8 mouse cellular contexts compared by ENCODE assay signal in the genomic region with DNA sequence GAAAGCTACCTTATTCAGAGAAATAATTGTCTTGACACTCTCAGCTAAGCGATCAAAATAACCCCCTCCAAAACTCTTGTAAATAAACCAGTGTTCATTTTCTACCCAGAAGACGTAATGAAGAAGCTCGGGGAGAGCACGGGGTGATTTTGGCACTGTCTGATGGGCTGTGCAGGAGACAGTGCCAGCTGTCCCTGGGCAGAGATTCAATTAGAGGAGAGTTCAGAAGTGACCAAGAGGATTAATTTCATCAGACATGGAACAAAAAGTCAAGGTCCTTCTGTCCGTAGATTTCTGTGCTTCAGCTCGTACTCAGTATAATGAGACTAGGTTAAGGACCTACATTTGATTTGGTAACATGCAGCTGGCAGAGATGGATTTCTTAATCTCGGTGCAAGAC.
DNase-seq lines count a peak whose midpoint lies in the region; ATAC-seq and TF ChIP-seq lines count a peak whose summit lies in the region.
"Had no signal": no experiment of that assay in that cellular context is flagged by ENCODE, and none has a peak within 500 bp of the region (broad histone marks: within the 10 kb centered on the region; RNA-seq: fewer than 3 reads in every experiment).

No protein-coding gene starts in this region.

- DNase-seq in kidney, postnatal 0 days (ENCODE audit: low spot score) = peak; percentile 7
- DNase-seq in adrenal gland, adult 8-10 months = peak; percentile 74
- DNase-seq in cerebellum, adult 11-12 months = peak; percentile 23
- DNase-seq in heart, postnatal 14 days = peak; percentile 38 to 72
- no peak for DNase-seq in spleen, postnatal 14 days (ENCODE audit: low spot score in 2 of 2)
- DNase-seq: thymus, postnatal 25 days had no signal

- WGBS in kidney, postnatal 0 days = 74% methylated on average over 7 of the region's 7 CpGs
- 75% methylated on average over 7 of the region's 7 CpGs for WGBS in kidney, embryonic 15.5 days

- no peak for ATAC-seq in kidney, postnatal 0 days (replicated peaks; ENCODE audit: low FRiP score, low read depth)
- no peak for ATAC-seq in kidney, embryonic 15.5 days (replicated peaks; ENCODE audit: low FRiP score)
- no peak for ATAC-seq in monocyte, adult 5-6 weeks (replicated peaks; ENCODE audit: insufficient number of reproducible peaks, low FRiP score, low TSS enrichment, poor library complexity, severe bottlenecking)

- TF ChIP-seq CTCF in kidney, postnatal 0 days (IDR thresholded peaks at IDR 0.05; ENCODE audit: low read depth) = no peak

- H3K4me1 ChIP-seq in kidney, postnatal 0 days (replicated peaks; ENCODE audit: insufficient read depth, low read length) = no peaks in the 10 kb centered on the region
- no peaks in the 10 kb centered on the region for H3K4me1 ChIP-seq in kidney, embryonic 15.5 days

- H3K4me3 ChIP-seq in kidney, postnatal 0 days (replicated peaks; ENCODE audit: low read depth, low read length) = no peak overlapping the region
- no peak overlapping the region for H3K4me3 ChIP-seq in kidney, embryonic 15.5 days (replicated peaks)

- no peak overlapping the region for H3K9ac ChIP-seq in kidney, postnatal 0 days (ENCODE audit: low read depth, low read length)
- no peak overlapping the region for H3K9ac ChIP-seq in kidney, embryonic 15.5 days

- H3K4me2 ChIP-seq in kidney, postnatal 0 days (ENCODE audit: low read length) = no peak overlapping the region
- no peak overlapping the region for H3K4me2 ChIP-seq in kidney, embryonic 15.5 days

- intact Hi-C loops in heart, postnatal 14 days (cut with DNase I) = loop anchor here (10.0 kb wide), 1 partner anchor 343 kb away; a partner anchor contains a TSS

- no peaks in the 10 kb centered on the region for H3K36me3 ChIP-seq in kidney, postnatal 0 days (ENCODE audit: insufficient read depth, low read length)
- H3K36me3 ChIP-seq in kidney, embryonic 15.5 days = no peaks in the 10 kb centered on the region

- no peak overlapping the region for H3K27ac ChIP-seq in kidney, postnatal 0 days
- no peak overlapping the region for H3K27ac ChIP-seq in kidney, embryonic 15.5 days

- H3K9me3 ChIP-seq in kidney, postnatal 0 days (replicated peaks; ENCODE audit: low read length) = no peaks in the 10 kb centered on the region
- H3K9me3 ChIP-seq in kidney, embryonic 15.5 days (replicated peaks) = no peaks in the 10 kb centered on the region

- no peaks in the 10 kb centered on the region for H3K27me3 ChIP-seq in kidney, postnatal 0 days (ENCODE audit: insufficient read depth, low read length)
- H3K27me3 ChIP-seq in kidney, embryonic 15.5 days = no peaks in the 10 kb centered on the region

Comparison
In these comparisons a context has a peak if more than half of its experiments do, and no peak if none do; other contexts are left out.
1. DNase-seq: peak in kidney, postnatal 0 days (single experiment), adrenal gland, adult 8-10 months (single experiment), cerebellum, adult 11-12 months (single experiment) and heart, postnatal 14 days (2 of 2); none in spleen, postnatal 14 days (0 of 2).